Mouse (Mus musculus) thymus, postnatal 14 days (tissue): ENCODE measurements around the gene Wdr59.

Source experiments
- DNase-seq: peaks from one replicate; pipeline ENCODE4 v3.0.0; 2021

The Wdr59 gene

DNA sequence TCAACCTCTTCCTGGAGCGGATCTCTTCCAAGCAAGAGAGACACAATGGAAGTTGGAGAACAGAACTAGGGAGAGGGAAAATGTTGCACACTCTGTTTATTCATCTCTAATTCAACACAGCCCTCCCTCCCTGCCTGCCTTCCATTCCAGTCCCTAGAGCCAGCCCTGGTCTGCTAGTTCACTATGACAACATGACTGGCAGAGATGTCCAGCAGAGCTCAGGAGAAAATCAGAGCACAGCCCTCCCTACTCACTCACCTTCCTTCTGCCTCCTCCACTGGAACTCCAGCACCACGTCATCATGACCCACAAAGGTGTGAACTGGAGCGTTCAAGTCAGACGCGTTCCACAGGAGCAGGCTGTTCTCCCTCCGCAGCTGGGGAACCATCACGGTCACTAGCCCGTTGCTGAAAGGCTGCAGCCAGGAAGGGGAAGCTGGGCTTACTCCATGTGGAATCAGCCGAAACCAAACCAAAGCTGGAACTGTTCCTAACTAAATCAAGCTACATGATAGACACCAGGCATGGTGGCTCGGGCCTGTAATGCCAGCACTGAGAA lies 31.8 kb downstream of the Wdr59 start:
- no peak for DNase-seq

DNA sequence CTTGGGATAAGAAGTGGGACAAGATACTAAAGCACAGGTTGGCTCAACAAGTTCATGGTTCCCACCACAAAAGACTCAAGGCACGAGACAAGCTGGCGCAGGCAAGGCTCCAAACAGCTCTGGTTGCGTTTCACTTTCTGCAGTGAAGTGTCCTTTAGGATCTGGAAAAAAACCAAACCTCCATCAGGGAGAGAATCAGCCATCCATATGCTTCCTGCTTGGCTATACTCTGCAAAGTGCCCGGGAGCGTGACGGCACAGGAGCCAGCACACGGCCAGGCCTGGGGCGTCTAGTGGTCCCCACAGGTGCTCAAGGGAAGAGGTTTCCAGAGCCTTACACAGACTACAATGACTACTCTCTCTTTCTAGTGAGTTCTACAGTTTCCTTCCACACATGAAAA lies 41.2 kb downstream of the Wdr59 start:
- DNase-seq = no peak

DNA sequence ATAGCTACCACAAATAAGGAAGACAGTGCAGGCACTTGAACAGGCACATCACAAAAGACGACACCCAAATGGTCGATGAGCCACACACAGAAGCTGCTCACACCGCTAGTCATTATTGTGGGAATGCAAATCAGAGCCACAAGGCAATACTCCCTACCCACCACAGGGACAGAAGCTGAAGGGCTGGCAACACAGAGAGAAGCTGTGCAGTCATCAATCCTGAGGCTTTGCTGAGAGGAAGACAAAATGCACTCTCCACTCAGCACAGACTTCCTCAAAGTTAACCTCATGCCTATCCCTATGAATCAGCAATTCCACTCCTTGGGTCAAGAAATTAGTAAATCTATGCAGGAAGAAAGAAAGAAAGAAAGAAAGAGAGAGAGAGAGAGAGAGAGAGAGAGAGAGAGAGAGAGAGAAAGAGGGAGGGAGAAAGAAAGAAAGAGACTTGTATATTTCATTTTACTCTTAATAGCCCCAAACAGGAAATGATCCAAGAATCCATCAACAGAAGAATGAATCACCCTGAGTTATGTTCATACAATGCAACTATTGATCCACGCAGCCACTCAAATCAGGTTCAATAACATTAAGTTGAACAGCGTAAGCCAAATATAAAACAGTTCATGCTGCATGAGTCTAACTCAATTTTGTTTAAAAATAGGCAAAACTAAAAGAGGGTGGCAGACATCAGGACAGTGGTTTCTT lies 44.0 kb downstream of the Wdr59 start:
- no peak for DNase-seq

DNA sequence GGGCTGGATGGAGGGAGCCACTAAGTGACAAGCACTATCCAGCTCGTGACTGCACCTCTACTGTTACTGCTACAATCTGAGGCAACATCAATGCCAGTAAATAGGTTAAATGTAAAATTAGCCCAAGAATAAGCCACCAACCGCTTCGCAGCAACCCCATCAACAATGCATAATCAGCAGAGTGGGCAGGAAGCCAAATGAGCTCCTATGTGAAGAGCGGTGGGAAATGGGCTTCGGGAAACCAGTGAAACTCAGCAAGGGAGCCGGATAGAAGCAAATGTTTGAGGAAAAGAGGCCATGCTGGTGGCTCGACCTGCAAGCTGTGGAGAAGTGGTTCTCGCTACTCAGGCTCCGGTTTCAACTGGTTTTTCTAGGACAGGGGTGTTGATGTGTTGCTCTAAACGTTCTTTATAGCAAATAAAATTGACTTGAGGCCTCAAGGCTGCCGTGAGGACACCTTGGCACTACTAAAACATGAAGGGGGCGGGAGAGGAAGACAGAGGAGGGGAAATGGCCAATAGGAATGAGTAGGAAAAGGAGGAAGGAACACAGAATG lies 50.3 kb downstream of the Wdr59 start:
- DNase-seq = no peak

DNA sequence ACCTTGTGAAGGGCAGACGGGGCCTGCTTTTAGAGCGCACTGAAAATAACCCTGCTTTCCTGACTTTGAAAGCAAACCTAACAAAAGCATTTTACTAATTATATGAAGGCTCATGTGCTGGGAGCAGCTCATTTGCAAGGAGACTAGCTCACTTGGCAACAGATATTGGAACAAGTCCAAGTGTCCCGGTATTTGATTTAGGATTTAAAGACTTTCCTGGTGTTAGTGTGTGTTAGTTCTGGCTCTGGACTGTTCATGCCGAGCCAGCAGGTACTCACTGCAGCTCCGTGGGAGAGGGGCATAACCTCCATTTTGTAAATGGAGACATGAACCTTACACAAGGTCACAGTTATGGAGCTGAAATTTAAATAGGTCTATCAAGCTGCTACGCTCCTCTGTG lies 52.9 kb downstream of the Wdr59 start:
- DNase-seq = no peak

DNA sequence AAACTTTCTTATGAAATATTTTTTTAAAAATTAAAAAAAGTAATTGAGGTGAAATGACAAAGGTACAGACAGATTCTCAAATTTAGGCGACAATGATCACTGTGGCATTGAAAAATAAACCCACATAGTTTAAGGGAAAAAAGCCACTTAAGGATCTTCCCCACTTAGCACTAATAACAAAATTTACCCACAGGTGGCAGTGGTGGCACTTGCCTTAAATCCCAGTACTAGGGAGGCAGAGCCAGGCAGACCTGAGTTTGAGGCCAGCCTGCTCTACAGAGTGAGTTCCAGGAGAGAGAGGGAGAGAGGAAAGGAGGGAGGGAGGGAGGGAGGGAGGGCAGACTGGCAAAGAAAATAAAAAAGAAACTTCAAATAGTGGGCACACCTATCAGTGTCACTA lies 56.6 kb downstream of the Wdr59 start:
- DNase-seq = peak; percentile 66

DNA sequence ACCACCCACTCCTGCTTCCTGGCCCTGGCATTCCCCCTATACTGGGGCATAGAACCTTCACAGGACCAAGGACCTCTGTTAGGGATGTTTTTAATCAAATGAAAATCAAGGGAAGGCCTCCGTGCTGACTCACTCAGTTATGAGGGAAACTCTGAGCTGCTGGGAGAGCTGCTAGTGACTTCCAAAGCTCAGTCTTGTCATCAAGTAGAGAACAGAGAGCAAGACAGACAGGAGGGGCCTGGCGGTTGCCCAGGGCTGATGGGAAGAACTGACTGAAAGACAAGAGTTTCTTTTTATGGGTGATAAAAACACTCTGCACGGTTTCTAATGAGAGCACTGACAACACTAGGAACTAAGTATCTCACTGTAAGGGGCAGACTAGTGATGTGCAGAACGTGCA lies 57.4 kb downstream of the Wdr59 start:
- DNase-seq = no peak

DNA sequence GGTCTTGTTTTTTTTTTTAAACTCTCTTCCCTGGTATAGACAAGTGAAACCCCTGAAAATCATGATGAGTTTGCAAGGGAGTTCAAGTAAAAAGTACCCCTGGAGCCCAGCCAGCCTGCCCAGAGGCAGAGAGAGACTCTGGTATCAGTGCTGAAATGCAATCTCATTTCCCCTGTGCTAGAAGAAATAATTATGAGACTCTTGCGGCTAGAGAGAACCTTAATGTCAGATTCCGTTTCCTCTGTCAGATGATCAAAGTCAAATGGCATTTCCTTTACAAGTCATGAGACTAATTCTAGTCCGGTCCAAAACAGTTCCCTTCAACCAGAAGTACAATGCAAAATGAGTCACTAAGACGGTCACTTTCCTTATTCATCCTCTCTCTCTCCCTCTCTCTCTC lies 72.2 kb downstream of the Wdr59 start:
- no peak for DNase-seq

DNA sequence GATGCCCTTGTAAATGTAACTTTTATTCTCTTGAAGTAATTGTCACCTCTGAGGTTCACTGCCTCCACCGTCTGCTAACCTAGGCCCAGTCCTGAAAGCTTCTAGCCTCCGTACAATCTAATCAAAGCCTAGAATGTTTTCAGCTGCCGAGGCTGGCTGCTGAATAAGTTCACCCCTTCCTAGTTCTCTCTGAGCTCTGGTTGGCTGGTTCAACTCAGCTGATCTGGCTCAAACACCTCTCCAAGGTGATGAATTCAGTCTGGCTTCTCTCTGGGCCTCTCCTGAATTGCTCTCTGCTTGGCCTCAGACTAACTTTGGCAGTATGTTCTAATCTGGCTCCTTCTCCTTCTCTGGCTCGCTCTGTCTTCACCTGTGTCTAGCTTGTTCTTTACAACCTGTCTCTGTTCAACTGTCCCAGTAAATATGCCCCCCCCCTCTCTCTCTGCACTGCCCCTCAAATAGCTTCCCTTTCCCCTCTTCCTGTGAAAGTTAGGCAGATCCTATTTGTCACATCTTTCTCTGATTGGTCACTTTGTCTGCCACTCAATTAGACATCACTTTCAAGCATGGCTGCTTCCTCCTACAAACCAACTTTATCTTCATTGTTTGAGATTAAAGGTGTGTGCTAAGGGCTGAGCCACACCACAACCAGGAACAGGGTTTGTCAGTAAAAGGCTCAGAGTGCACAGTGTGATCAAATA lies 75.8 kb downstream of the Wdr59 start:
- no peak for DNase-seq

DNA sequence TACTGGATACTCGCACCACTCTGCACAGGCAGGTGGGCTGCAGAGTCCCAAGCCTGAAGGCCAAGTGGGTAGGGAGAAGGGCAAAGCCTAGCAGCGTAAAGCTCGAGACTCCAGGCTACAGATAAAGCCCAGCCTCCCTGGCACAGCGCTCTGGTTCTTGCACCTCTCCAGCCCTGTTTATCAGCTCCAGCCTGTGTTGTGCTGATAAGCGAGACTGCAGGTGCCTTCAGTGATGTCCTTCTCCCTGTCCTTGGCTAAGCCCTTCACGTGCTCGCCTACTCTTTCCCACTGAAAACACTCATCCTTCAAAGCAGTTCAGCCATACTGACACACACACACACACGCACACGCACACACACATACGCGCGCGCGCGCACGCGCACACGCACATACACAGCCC lies 76.3 kb downstream of the Wdr59 start:
- DNase-seq = no peak

DNA sequence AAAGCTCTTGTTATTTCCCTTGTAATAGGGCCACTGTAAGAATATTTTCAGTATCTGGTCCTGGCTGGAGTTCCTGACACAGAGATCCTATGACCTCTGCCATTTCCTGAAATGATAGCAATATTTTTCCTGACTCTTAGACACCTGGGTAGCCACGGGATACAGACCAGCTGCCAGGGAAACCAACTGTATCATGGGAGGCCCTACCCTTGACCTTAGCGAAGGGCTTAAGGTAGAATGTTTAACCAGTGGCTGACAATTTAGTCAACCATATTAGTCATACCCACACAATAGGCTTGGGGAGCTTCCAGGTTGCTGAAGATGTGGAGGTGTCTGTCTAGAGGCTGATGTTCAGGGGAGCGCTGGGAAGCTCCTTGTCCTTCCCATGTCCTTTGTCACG lies 77.6 kb downstream of the Wdr59 start:
- DNase-seq = no peak

DNA sequence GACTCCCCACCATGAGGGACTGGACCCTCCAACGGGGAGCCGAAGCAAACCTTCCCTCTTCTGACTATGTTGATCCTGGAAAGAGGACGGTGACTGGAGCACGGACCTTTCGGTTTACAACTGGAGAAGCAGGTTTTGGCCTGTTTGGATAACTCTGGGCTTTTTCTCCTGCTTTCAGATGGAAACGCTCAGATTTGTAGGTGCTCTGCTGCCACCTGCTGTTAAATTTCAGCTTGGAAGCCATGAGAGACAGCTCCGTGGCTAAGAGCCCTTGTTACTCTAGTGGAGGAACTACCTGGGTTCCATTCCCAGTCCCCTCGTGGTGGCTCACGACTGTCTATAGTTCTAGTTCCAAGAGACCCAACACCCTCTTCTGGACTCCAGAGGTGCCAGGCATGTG lies 82.7 kb downstream of the Wdr59 start:
- peak; percentile 64 for DNase-seq

DNA sequence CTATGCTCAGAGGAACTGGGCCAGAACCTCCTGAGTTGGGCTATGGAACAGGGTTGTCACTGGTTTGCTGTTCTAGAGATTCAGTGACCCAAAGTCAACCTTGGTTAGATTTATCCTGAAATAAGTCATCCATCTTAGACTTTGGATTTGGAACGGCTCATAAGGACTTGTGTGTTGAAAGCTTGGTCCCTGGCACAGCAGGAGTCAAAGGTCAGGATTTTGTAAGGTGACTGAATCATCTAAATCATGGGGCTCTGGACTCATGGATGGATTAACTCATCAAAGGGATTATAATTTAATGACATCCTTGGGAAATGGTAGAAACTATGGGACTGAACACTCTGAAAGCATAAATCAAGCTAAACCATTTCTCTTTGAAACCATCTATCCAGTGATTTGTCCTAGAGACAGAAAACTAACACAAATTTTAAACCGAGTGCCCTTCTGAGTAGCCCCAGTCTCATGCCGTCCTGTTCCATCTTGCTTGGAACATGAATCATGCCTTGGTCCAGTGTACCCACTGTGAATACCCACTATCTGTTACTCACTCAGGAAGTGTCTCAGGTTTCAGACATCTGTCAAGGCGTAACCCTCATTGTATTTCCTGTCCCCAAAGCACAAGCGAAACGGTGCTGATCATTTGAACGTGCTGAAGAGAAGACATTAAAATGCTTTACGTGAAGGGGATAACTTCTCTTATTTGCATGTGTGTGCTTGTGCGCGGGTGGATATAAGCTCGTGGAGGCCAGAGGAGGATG lies 86.6 kb downstream of the Wdr59 start:
- peak; percentile 34 for DNase-seq

DNA sequence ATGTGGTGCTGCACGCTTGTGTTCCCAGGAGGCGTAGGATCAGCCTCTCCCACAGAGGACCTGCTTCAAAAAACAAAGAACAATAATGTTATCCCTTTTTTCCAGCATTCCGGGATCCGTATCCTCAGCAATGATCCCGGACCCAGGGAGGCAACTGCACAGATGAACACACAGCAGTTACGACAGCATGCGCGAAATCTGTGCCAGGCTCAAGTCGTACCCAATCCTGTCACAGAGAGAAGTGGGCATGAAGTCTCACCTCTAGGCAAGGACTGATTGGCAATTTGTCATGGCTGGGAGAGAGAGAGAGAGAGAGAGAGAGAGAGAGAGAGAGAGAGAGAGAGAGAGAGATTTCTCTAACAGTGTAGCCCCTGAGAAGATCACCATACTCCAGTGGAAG lies 97.2 kb downstream of the Wdr59 start:
- DNase-seq = no peak

DNA sequence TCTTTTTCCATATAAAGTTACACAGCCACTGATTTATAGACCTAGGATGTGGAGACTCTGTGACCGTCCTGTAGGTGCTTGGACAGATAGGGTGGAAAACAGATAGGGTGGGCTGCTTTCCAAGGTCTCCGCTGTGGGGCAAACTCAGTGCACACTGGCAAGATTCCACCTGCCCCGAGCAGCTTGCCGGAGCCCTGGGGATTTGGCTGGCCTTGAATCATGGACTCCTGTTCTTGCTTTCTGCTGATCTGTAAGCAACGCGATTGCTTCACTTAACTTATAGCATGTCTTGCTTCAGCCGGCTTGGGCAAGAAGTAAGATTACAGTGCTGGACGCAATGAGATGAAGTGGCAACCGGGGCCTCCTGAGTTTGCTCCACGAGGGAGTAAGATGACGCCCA lies 97.7 kb downstream of the Wdr59 start:
- no peak for DNase-seq

DNA sequence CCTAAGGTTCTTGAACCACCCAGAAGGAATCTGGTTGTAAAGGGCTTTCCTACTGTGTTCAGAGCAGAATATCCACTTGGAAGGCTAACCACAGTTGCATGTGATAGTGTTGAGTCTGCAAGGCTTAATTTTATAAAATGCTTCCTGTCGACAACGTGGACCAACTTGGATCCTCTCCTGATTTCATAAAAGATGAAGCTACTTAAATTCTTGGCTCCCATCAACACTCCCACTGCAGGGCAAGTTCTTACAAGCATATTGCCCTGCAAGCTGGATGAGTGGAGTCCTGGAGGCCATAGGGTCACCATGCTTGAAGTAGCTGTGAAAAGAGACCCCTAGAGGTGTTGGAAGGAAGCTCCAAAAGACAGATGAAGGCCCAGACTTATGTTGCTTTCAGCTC lies 99.3 kb downstream of the Wdr59 start:
- no peak for DNase-seq

DNA sequence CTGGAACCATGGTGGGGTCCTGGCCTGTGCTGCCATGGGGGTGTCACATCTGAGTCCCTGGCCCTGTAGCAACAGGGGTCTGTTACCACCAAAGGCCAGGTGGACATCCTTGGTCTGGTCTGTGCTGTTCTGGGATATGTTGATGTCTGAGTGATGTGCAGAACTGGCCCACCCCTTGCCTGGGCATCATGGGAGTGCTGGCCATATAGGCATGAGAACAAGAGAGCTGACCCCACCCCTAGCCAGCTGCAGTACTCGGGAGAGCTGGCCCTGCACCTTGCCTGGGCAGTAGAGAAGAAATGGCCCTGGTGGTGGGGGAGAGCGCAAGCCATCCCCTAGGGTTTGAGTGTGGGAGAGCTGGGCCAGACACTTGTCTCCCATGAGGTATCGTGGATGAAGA lies 102.7 kb downstream of the Wdr59 start:
- no peak for DNase-seq

DNA sequence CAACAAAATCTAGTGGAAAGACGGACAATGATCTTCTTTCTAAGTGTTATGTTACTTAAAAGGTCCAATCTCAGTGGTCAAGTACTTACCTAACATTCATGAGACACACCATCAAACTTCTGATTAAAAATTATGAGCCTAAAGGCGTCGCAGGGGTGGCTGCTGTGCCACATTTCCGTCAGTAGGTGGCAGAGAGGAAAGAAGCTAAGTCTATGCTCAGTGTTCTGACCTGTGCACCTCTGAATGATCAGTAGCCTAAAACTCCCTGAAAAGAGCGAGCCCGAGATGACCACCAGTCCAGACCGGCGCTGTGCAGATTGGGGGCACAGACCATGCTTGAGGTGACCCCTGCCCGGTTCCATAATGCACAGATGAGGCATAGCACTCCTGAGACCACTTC lies 103.3 kb downstream of the Wdr59 start:
- peak; percentile 30 for DNase-seq

DNA sequence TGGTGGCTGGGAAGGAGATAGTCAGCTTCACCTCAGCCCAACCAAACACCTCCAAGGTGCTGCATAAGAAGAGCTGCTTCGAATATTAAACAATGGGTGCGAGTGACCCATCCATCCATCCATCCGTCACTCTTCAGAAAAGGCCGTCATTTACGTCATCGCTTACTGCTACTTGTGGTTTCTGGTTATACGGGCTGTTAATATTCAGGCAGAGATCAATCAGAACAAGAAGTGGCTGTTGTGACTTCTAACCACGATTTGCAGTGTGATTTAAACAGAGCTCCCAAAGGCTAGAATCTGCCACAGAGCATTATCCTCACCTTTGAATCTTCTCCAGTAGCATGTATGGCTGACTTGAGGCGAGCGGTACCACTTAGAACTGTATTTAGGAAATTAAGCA lies 104.7 kb downstream of the Wdr59 start:
- DNase-seq = no peak

DNA sequence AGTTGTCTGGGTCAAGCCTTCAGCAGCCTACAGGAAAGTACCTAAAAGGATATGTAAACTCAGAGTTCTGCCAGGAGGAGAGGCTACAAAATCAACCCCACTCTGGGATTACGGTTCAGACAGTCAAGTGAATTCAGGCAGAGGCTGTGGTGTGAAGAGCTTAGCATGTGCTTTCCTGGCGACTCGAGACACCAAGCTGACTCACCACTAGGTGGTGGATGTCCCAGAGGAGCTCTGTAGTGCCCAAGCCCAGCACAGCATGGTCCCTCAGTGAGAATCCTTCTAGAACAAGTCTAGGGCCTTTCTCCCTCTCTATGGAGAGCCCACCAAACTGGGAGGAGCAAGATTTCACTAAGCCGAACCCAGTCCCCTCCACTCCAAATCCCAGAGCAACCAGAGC lies 118.5 kb downstream of the Wdr59 start:
- peak; percentile 38 for DNase-seq
